Mouse (Mus musculus) hematopoietic stem cell, adult 5-6 weeks (primary cell): ENCODE results near the gene Atp1a1. TPM values are rescaled to one million over a fixed set of nuclear protein-coding genes. Genes with fewer than 3 reads are reported as not detected.

Source experiments
- ATAC-seq, 2 experiments: fragments of 125-278 bp in 1 of 2; replicated peaks in 1 of 2; 2 replicates each; pipeline ENCODE4 v1.8.0; 2016 to 2017; ENCODE audit warnings: inconsistent platforms in 2 of 2, mild to moderate bottlenecking in 2 of 2, moderate number of reproducible peaks in 2 of 2, low read depth in 1 of 2, moderate TSS enrichment in 1 of 2; ENCODE audit not compliant: low FRiP score in 2 of 2, poor library complexity in 2 of 2, severe bottlenecking in 2 of 2, insufficient read depth in 1 of 2, low TSS enrichment in 1 of 2
- total RNA-seq: library from RNA; stranded (forward); fragments of 172-1452, 232-1000 nt; gene quantifications from 2 replicates; pipeline ENCODE4 v1.2.3, GENCODE M21; 2017

Atp1a1 gene
- total RNA-seq, 1 experiment from 2014 or later, result 168 TPM

DNA sequence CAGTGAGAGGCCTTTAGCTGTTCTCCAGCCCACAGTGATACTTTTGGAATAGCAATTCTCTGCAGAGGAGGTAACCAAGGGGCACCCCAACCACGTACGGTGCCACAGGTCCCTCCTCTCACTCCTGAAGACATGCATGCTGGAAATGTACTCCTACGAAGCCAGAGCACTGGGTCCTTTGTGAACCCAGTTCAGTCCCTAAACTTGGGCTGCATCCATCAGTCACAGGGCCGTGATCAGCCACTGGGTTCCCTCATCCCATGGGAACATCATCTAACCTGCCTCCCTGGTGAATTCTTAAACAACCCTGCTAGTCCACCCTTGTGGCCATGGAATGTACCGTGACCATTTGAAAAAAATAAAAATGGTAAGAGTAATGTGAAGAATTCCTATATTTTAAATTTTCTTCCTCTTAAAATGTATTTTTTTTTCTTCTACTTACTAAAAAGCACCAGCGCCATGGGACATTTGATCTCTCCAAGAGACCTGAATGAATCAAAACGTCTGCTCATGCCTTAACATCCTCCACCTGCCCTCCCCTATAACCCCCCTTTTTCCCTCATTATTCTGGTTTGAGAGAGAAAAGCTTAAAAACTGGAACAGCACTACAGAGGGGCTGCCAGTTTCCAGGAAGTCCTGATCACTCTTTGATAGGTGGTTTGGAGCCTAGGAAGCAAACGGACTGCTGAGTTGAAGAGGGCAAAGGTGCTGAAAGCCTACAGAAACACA is 5.1 kb downstream of the Atp1a1 start:
- ATAC-seq, result no peak

DNA sequence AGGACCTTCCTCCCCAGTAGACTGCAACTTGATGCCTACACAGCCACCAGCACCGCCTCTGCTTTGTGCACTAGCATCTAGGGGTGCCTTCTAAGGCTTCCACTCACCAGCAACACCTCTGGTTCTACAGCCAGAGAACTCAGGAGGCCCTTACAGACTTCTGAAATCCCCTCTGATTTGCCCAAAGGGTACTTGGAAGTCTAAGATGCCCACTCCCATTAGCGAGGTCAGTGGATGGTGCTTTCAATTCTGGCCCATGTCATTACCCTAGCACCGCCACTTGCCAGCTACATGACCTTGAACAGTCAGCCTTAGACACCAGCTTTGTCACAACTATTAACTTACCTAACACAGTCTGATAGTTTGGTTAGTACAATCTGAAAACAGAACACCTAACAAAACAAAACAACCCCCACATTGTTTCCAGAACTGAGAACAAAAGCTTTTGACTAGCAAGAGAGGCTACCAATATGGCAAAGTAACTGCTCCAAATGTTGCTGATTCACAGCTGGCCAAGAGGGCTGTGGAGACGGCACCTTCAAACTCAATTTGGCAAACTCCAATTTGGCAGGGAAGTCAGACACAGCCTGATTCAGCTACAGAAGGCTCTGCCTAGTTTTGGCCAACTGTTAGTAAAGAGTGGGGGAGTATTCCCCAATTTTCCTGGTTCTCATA is 6.1 kb downstream of the Atp1a1 start:
- ATAC-seq, result no peak

DNA sequence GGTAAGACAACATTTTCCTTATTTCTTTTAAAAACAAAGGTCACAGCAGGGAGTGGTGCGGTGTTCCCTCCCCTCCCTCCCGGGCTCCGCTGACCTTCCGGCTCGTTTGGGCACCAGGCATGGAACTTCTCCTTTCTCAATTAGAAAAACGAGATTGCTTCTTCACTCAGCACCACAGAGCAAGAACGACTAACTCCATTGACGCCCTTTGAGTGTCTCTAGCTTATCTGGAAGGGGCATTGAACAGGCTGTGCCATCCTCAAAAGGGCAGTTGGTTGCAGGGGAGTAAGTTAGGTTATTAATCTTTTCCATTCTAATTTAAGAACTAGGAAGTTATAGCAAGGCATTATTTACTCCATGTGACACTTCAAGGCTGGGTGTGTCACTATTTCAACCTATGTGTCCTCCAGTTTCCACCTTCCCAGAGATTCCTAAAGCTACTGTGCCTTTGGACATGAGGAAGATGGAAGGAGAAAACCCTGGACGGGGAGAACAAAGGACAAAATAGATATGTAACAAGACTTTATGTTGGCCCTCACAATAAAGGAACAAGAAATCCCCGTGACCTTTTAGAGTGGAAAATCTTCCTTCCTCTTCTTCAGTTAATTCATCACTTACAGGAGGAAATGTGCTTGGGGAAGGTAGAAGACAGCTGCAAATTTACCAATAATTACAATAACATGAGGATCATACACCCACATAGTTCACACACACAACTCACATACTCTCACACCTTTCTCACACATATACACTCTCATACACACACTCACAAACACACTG is 7.0 kb downstream of the Atp1a1 start:
- peak; percentile 19 to 57; a peak in 1 of 4 replicates for ATAC-seq

DNA sequence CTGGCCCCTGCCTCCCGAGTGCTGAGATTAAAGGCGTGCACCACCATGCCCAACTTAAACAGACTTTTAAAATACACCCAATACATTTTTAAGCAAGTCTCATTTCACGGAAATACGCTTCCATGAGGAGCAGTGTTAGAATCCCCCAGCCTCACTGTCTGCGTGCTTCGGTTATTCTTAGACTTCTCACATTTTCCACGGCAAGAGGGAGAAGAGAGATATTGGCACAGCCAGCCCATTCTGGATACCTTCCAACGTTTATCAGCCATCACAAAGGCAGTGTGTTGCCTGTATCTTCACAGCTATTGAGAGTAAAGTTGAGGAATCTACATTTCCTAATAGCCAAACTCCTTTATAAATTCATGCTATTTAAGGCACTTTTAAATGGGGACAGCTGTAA is 7.8 kb downstream of the Atp1a1 start:
- no peak for ATAC-seq

DNA sequence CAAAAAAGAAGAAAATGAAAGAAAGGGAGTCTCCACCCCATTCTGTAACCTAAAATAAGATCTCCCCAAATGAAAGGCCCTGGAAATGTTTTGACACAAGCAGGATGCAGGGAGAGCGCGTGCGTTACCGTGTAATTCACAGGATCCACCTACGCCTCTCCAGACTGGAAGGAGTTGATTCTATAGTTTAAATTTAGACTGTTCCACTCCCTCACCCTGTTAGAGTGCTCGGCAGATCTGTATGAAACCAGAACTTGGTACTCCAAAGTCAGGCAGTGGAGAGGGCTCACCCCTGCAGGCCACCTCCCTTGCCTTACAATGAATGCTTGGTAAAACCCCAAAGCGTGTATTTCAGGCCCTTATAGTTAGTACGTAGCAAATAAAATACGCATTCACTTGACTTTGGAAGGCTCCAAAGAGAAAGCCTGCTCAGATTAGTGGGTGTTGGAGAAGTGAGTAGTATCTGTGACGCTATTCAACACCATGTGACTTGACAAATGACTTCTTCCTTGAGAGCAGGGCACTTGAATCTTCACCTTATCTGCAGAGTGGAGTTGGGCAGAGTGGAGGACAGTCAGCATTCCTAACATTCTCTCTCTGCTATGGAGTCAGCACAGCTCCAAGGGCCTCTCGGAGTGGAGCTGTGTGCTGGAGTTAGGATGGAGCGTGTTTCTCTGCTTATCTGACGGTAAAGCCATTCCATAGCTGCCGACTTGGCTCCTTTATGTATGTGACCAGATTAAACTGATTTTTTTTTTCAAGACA is 8.4 kb downstream of the Atp1a1 start:
- ATAC-seq, result no peak

DNA sequence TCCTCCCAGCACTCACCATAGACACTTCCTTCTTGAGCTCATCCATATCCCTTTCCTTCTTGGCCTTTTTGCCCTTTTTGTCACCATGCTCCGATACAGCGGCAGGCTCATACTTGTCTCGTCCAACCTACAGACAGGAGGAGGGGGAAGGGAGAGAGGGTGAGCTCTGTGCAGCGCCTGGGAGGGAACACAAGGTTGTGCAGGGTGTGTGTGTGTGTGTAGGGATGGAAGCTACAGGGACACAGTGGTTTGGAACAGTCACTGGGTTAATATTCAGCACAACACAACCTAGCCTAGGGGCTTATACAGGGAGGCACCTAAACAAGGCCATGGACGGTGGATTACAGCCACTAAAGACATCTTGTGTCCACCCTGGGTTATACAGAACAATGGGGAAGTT is 9.5 kb downstream of the Atp1a1 start:
- ATAC-seq, result no peak

DNA sequence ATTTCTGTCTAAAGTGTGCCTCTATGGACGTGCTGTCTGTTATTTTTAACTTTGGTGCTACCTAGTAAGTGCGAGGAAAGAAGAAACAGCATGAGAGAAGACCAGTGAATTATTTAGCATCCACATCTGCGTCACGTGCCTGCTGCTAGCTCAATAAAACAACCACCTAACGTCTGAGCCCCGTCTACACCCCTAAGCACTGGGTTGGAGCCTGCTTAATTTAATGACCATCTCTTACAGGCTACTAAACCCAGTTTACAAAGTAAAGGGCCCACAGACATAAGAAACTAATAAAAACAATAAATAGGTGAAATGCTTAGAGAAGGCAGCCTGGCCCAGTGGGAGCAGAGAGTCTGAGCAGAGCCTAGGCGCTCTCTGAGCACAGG is 11.2 kb downstream of the Atp1a1 start:
- ATAC-seq, result no peak

DNA sequence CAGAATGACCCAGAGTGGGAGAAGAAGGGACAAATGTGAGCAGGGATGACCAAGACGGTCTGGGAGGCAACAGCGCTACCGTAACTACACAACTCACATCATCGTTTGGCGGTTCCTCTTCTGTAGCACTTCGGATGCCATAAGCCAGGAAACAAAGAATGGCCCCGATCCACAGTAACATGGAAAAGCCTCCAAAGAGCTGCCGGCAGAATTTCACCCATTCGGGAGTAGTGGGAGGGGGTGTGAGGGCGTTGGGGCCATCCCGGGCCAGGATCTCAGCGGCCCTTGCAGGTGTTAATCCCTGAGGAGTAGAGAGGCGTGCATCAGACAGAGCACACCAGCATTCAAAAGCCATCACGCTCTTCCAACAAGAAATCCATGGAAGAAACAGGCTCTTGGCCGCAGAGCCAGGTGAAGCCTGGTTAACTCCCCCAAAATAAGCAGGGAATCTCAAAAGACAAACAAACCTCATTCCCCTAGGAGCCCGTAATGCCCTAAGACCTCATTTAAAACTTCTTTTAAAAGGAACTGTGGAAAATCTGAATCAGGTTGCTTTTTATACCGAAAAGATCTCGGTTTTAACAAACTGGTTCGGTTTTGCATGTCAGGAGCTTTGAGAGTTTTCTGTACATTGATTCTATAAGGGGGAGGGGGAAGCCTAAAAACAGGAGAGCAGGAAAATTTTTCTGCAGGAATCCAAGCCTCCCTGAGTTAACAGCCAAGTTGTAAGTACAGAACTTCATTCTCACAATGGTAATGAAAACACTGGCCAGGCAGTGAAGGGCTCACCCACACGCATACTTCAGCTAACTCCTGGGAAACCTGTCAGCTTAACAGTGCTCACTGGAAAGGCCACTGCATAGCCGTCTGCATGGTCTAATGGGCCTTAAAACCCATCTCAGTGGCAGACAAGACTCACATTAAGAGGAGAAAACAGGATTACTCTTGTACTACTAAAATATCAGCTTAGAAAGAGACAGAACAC is 11.9 kb downstream of the Atp1a1 start:
- no peak for ATAC-seq

DNA sequence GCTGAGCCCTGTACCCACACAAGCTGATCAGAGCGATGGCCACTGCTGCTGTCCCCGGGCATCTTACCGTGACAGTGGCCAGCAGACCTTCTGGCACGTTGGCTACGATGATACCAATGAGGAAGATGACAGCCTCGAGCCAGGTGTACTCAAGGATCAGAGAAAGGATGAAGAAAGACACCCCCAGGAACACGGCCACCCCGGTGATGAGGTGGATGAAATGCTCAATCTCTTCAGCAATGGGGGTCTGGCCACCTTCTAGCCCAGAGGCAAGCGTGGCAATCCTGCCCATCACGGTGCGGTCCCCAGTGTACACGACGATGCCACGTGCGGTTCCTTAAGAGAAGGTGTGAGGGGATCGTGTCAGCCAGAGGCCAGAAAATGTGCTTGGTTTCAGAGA is 14.1 kb downstream of the Atp1a1 start:
- no peak for ATAC-seq

DNA sequence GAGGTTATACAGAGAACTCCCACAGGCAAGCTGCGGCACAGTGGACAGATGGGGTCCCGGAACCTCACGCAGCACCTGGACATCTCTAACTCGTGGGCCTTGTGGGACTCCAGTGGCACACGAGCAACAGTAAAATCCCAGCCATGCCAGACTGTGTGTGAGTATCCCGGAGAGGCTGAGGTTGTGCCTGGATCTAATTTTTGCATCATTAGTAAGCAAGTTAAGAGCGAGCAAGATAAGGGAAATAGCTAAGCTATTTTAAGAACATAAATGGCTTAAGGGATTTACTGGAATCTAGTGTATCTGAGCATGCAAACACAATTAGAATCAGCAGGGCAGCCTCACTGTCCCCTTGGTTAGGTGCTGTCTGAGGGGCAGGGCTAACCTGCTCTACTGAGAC is 16.2 kb downstream of the Atp1a1 start:
- no peak; a peak in 1 of 4 replicates for ATAC-seq

DNA sequence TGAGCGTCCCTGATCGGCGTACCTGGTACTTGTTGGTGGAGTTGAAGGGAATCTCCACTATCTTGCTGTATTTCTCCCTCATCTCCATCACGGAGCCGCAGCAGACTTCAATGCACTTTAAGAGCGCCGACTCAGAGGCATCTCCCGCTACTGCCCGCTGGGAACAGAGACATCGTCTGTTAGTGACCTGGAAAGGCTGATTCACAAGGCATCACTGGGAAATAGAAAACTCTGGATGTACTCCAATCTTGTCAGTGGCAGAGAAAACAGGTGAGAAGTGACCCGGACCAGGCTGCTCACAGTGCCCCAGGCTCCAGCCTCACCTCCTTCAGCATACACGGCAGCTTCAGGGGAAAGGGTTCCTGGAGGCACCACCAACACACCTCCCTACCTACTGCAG is 17.7 kb downstream of the Atp1a1 start:
- ATAC-seq, result no peak

DNA sequence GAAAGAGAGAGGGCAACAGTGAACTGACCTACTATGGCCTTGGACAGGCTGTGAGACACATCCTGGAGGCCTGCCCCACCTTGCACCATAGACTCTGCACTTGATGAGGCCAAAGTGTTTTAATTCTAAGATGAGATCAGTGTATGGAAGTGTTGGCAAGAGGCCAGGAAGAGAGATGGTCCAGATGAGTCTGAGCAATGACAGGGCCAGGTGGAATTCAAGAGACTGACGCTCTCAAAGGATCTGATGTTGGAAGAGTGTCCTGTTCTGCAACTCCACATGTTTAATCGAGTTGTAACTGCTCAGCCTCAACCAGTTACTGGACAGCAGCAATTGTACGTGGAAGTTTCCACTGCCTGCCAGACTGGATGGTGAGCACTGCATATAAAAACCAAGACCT is 26.4 kb downstream of the Atp1a1 start:
- ATAC-seq, result no peak

DNA sequence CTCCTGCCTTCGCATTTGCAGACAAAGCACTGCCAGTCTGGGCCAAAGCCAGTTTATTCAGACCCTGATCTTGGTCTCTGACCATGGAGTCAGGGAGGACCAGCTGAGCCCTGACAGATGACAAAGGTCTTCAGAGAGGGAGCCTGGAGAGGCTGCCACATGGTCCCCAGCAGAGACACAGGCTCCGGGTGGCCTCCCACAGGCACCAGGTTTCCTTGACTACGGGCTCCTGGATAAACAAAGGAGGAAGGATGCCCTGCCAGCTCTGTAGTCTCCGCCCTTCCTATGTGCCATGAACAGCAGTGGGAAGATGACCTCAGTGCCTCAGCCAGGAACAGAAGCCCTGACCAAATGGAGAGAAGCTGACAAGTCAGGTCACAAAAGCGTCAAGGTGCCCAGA is 27.1 kb downstream of the Atp1a1 start:
- no peak for ATAC-seq

DNA sequence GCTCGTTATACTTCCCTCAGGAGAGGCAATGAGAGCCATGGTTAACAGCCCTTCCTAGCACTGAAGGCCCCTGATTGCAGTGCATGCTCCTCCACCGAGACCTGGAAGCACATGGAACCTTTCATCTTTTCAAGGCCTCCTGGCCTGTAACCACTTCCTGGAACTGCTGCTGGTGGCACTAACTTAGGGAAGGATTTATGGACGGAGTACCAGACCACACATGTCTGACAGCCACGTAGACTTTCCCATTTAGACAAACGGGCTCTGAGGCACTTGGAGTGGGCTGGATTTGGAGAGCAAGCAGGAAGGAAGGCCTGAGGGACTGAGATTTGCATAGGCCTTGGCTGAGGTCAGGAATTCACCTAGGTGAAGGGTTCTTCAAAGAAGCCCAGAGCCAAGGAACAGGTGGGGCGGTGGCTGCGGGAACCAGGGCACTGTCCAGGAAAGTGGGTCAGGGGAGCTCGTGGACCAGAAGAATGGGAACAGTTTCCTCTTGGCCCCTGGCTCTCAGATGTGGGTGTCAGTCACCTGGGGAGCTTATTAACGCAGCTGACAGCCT is 28.9 kb downstream of the Atp1a1 start:
- no peak for ATAC-seq

DNA sequence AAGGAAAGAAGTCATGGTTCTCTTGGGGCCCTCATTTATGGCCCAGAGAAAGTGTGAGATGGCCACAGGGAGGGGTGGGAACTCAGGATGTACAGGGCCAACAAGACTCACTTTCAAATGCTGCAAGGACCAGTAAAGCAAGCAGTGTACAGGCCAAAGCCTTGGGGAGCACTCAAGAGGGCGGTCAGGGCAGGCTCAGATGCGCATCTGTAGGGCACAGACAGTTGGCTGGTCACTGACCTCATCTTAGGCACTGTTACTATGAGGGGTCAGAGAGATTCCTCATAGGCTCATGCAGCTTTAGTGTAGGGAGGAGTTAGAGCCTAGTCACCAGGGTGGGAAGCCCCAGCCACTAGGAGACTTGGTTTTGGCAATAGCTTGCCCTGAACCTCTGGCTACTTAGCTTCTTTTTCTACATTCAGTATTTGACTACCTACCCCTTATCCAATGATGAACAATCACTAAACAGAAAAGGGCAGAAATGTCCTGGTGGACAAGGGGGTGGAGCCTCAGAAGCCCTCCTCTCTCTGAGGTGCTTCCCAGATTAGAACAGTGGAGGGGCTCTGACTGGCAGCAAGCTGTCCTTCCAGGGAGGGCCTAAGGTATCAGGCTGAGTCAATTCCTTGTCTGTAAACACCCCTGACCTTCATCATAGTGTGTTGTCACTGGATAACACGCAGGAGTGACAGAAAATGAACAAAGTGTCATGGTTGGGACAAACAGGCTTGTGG is 29.9 kb downstream of the Atp1a1 start:
- ATAC-seq, result no peak

DNA sequence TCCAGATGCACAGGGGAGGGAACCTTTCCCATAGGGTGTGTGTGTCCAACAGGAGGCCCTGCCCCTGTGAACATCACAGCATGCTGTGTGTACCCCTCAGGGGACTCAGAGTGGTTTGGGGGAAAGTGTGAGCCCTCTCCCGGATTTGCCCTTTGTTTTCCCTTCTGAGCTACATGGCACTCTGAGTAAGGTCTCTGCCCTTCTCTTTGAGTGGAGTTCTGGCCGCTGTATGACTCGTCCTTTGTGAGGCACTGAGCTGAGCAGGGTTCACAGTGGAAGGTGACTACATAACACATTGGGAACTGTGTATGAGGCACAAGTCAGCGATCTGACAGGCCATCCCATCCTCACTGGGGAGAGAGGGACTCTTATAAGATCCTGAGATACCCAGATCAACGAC is 31.5 kb downstream of the Atp1a1 start:
- no peak for ATAC-seq
